Mouse (Mus musculus) thymus, postnatal 36 days (tissue): Measurements from ENCODE around the gene Gucy1b1.
A peak's percentile ranks its signal among the peaks of the same experiment; 100 is the strongest.

Source experiments
- DNase-seq, 2 experiments: peaks; one replicate each; pipeline ENCODE4 v3.0.0; 2022; ENCODE audit warnings: mixed read lengths in 2 of 2

Gucy1b1 gene

GRCm38 (mm10) chr3:82074201-82074851, at the start of gene Gucy1b1:
TSS of gene Gucy1b1 (minus strand) at chr3:82074689.
- peak; percentile 59 to 73 for DNase-seq

GRCm38 (mm10) chr3:82118916-82119315, 44.4 kb upstream of the Gucy1b1 start:
- no peak for DNase-seq

- no peak for DNase-seq
These were observed 38.0 kb upstream of the Gucy1b1 start for GRCm38 (mm10) chr3:82112439-82112838.

GRCm38 (mm10) chr3:82111986-82112385, 37.5 kb upstream of the Gucy1b1 start:
- no peak for DNase-seq

GRCm38 (mm10) chr3:82108951-82109350, 34.5 kb upstream of the Gucy1b1 start:
- no peak for DNase-seq

GRCm38 (mm10) chr3:82104229-82104628, 29.7 kb upstream of the Gucy1b1 start:
- DNase-seq = no peak

GRCm38 (mm10) chr3:82099127-82099526, 24.6 kb upstream of the Gucy1b1 start:
- no peak for DNase-seq

- DNase-seq = no peak
These were observed 22.3 kb upstream of the Gucy1b1 start for GRCm38 (mm10) chr3:82096801-82097200.

GRCm38 (mm10) chr3:82073741-82074181, 728 bp downstream of the Gucy1b1 start:
- peak; percentile 35 to 48 for DNase-seq

- DNase-seq = no peak
These were observed 6.7 kb downstream of the Gucy1b1 start for GRCm38 (mm10) chr3:82067830-82068229.

GRCm38 (mm10) chr3:82061402-82062180, 12.9 kb downstream of the Gucy1b1 start:
- DNase-seq = no peak

- no peak for DNase-seq
These were observed 17.3 kb downstream of the Gucy1b1 start for GRCm38 (mm10) chr3:82057201-82057600.

GRCm38 (mm10) chr3:82054283-82054974, 20.1 kb downstream of the Gucy1b1 start:
- no peak for DNase-seq

- DNase-seq = no peak
These were observed 22.5 kb downstream of the Gucy1b1 start for GRCm38 (mm10) chr3:82052029-82052428.

- no peak for DNase-seq
These were observed 23.0 kb downstream of the Gucy1b1 start for GRCm38 (mm10) chr3:82051468-82051867.

GRCm38 (mm10) chr3:82048681-82049080, 25.8 kb downstream of the Gucy1b1 start:
- DNase-seq = no peak

- DNase-seq = no peak
These were observed 26.4 kb downstream of the Gucy1b1 start for GRCm38 (mm10) chr3:82048078-82048477.

GRCm38 (mm10) chr3:82047100-82047753, 27.3 kb downstream of the Gucy1b1 start:
- peak; percentile 12 to 16 for DNase-seq

GRCm38 (mm10) chr3:82046087-82046486, 28.4 kb downstream of the Gucy1b1 start:
- no peak for DNase-seq

- DNase-seq = no peak
These were observed 29.6 kb downstream of the Gucy1b1 start for GRCm38 (mm10) chr3:82044902-82045301.

GRCm38 (mm10) chr3:82043676-82044075, 30.8 kb downstream of the Gucy1b1 start:
- DNase-seq = no peak

- no peak for DNase-seq
These were observed 38.0 kb downstream of the Gucy1b1 start for GRCm38 (mm10) chr3:82036262-82037044.
